Mouse (Mus musculus) forebrain, embryonic 16.5 days (tissue): ENCODE results near the gene Hist1h2bg. TPM values are rescaled to one million over a fixed set of nuclear protein-coding genes. Genes with fewer than 3 reads are reported as not detected.

ENCODE experiments used
- ATAC-seq: fragments of 200-750 bp; cut with Nextera tagmentation; 2 replicates; pipeline ENCODE4 v1.8.0; 2017; ENCODE audit warnings: mild to moderate bottlenecking, moderate library complexity
- H3K27ac ChIP-seq: fragments of 300-500 bp; sonication (generic); 2 replicates; pipeline ENCODE4 v1.5.1; 2014; ENCODE audit warnings: low read length, control low read depth
- H3K27me3 ChIP-seq: fragments of 300-500 bp; sonication (generic); replicated peaks from 2 replicates; pipeline ENCODE4 v1.6.1; 2014; ENCODE audit warnings: low read length; ENCODE audit not compliant: control insufficient read depth, insufficient read depth
- H3K36me3 ChIP-seq: fragments of 300-500 bp; sonication (generic); 2 replicates; pipeline ENCODE4 v1.6.1; 2014; ENCODE audit not compliant: control insufficient read depth, insufficient read depth
- H3K4me1 ChIP-seq: fragments of 300-500 bp; sonication (generic); replicated peaks from 2 replicates; pipeline ENCODE4 v1.6.1; 2014; ENCODE audit warnings: low read length; ENCODE audit not compliant: control insufficient read depth, insufficient read depth
- H3K4me2 ChIP-seq: fragments of 300-500 bp; sonication (generic); 2 replicates; pipeline ENCODE4 v1.6.1; 2014; ENCODE audit warnings: mild to moderate bottlenecking, low read length, control low read depth
- H3K4me3 ChIP-seq: fragments of 300-500 bp; sonication (generic); replicated peaks from 2 replicates; pipeline ENCODE4 v1.5.1; 2014; ENCODE audit warnings: mild to moderate bottlenecking, low read length, control low read depth
- H3K9ac ChIP-seq: fragments of 300-500 bp; sonication (generic); replicated peaks from 2 replicates; pipeline ENCODE4 v1.6.1; 2014; ENCODE audit warnings: low read depth, low read length, control low read depth
- H3K9me3 ChIP-seq: fragments of 300-500 bp; sonication (generic); 2 replicates; pipeline ENCODE4 v1.6.1; 2016; ENCODE audit warnings: low read length; ENCODE audit not compliant: control insufficient read depth
- WGBS: fragments of 180-500 bp; shearing (Covaris S2); extraction: QIAGEN DNeasy Blood & Tissue Kit; methylation state at CpG from one replicate; pipeline ENCODE4 v1.1.7; 2014; 5-methylcytosine and 5-hydroxymethylcytosine counted together
- polyA plus RNA-seq: library from polyadenylated mRNA; unstranded; fragments of >200 nt; fragmentation: Nextera tagmentation; extraction: Ambion mirVana; gene quantifications from 2 replicates; pipeline ENCODE4 v1.2.1, GENCODE M21; 2015

The Hist1h2bg gene
- polyA plus RNA-seq: 2.1 and 6.2 TPM in 2 replicates

DNA sequence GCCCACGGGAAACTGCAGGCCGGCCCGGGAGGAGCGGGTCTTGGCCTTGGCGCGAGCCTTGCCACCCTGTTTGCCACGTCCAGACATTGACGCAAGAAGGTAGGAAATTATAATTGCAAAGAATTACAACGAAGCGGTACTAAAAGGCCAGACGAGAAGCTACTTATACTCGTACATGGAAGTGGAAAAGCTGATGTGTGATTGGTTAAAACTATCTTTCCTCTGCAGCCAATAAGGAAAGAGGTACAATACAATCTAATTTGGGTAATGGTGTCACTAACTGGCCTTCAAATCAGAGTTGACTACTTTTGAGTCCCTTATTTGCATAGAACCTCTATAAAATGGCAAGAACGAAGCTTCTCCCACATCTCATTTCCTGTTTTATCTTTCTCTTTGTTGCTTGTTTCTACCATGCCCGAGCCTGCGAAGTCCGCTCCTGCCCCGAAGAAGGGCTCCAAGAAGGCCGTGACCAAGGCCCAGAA lies at the start of gene Hist1h2bg, which contains the start of gene Hist1h2ae:
Gene Hist1h2bg (plus strand): TSS at position 375 of the 482 bp plus-strand sequence.
Gene Hist1h2ae (minus strand): TSS at position 199 of the 482 bp plus-strand sequence.
- peaks cover 15% of the 10 kb centered on the region for H3K4me1 ChIP-seq
- peak within 1 kb of the TSS; percentile 44 for H3K4me3 ChIP-seq
- peak within 1 kb of the TSS; percentile 68 for H3K9ac ChIP-seq
- WGBS: under 1% methylated on average over 18 of the region's 18 CpGs
- H3K27ac ChIP-seq: peak within 1 kb of the TSS; percentile 96
- H3K9me3 ChIP-seq: no peaks in the 10 kb centered on the region
- no peaks in the 10 kb centered on the region for H3K36me3 ChIP-seq
- H3K4me2 ChIP-seq: peak within 1 kb of the TSS; percentile 53
- ATAC-seq: peak; percentile 91
- no peaks in the 10 kb centered on the region for H3K27me3 ChIP-seq

DNA sequence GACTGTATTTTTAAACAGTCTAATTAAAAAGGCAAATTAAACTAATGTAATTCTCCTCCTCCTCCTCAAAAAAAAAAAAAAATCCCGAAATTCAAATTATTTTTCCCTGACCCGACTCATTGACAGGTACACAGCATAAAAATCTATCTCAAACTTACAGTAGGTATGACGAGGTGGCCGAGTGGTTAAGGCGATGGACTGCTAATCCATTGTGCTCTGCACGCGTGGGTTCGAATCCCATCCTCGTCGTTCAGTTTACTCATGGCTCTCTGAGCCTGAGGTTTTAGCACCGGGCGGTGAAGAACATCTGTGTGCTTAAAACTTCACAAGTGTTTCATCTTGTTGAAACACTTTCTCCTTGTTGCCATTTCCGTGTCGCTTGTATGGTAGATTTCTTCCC lies 49.5 kb upstream of the Hist1h2bg start:
- 2% methylated on average over 14 of the region's 14 CpGs for WGBS
- no peak for ATAC-seq
- Histone ChIP-seq H3K4me3 (no peak overlapping the region), H3K9ac (no peak overlapping the region), H3K4me1 (peaks cover 2% of the 10 kb centered on the region; the same call in 1 of the 2 replicates), H3K9me3 (no peaks in the 10 kb centered on the region), H3K27ac (no peak overlapping the region), H3K4me2 (no peak overlapping the region; the same call in none of the 2 replicates), H3K27me3 (no peaks in the 10 kb centered on the region), H3K36me3 (no peaks in the 10 kb centered on the region)

GRCm38 (mm10) chr13:23523976-23524375 lies 47.2 kb upstream of the Hist1h2bg start:
- ATAC-seq: no peak

GRCm38 (mm10) chr13:23524654-23525053 lies 46.5 kb upstream of the Hist1h2bg start:
- Histone ChIP-seq H3K9ac (no peak overlapping the region), H3K4me2 (no peak overlapping the region), H3K4me3 (no peak overlapping the region), H3K27ac (no peak overlapping the region), H3K27me3 (no peaks in the 10 kb centered on the region), H3K36me3 (no peaks in the 10 kb centered on the region), H3K4me1 (no peaks in the 10 kb centered on the region; the same call in 1 of the 2 replicates), H3K9me3 (no peaks in the 10 kb centered on the region)
- 10% methylated on average over 5 of the region's 5 CpGs for WGBS
- peak; percentile 33; the same call in 1 of the 2 replicates for ATAC-seq

More at GRCm38 (mm10) chr13:23523976-23524375, 47.2 kb upstream of the Hist1h2bg start:
- Histone ChIP-seq H3K27me3 (no peaks in the 10 kb centered on the region), H3K9ac (no peak overlapping the region), H3K9me3 (no peaks in the 10 kb centered on the region), H3K4me3 (no peak overlapping the region), H3K4me1 (no peaks in the 10 kb centered on the region; the same call in 1 of the 2 replicates), H3K36me3 (no peaks in the 10 kb centered on the region), H3K4me2 (no peak overlapping the region), H3K27ac (no peak overlapping the region)
- WGBS: 54% methylated on average over 5 of the region's 5 CpGs

DNA sequence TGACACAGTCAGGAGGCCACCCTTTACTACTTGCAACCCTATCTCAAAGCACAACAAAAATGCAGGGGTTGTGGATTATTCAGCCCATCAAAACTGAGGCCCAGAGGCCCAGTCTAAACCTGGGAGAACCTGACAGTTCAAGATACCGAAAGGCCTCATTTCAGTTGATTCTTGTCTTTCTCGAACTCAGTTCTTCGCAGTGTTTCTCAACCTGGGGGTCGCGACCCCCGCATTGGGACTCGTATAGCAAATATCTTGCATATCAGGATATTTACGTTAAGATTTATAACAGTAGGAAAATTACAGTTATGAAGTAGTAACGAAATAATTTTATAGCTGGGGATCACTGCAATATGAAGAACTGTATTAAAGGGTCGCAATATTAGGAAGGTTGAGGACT lies 45.3 kb upstream of the Hist1h2bg start:
- H3K9me3 ChIP-seq: no peaks in the 10 kb centered on the region
- no peaks in the 10 kb centered on the region for H3K36me3 ChIP-seq
- ATAC-seq: no peak
- 2% methylated on average over 10 of the region's 10 CpGs for WGBS
- H3K9ac ChIP-seq: no peak overlapping the region
- H3K4me3 ChIP-seq: peak overlapping the region; percentile 52
- H3K4me1 ChIP-seq: no peaks in the 10 kb centered on the region; the same call in 1 of the 2 replicates
- no peaks in the 10 kb centered on the region for H3K27me3 ChIP-seq
- no peak overlapping the region for H3K27ac ChIP-seq
- H3K4me2 ChIP-seq: peak overlapping the region; percentile 62

GRCm38 (mm10) chr13:23526312-23526711 lies 44.9 kb upstream of the Hist1h2bg start:
- Histone ChIP-seq H3K27ac (peak overlapping the region; percentile 86), H3K27me3 (no peaks in the 10 kb centered on the region), H3K4me3 (peak overlapping the region; percentile 52), H3K36me3 (no peaks in the 10 kb centered on the region), H3K4me2 (peak overlapping the region; percentile 62), H3K9me3 (no peaks in the 10 kb centered on the region), H3K4me1 (no peaks in the 10 kb centered on the region; the same call in 1 of the 2 replicates), H3K9ac (peak overlapping the region; percentile 63)
- ATAC-seq: peak; percentile 41
- WGBS: under 1% methylated on average over 17 of the region's 17 CpGs

DNA sequence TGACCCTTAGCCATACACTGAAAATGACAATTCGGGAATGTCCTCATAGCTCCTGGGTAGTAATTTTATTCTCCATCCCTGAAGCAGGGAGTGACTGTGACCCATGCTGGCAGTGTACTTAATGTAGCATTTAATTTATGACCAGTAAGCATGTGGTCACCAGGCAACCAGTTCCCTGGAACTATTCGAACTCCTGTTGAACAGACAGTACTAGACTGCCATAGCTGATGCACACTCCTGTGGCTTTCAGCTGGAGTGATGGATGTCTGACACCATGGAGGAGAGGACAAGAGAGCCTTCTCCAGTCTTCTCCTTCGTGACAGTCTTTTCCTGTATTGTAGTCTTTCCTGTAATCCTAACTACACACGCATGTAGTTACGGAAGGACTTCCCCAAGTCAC lies 42.2 kb upstream of the Hist1h2bg start:
- Histone ChIP-seq H3K27ac (no peak overlapping the region), H3K9ac (no peak overlapping the region), H3K27me3 (no peaks in the 10 kb centered on the region), H3K4me1 (peaks cover 15% of the 10 kb centered on the region), H3K4me3 (no peak overlapping the region), H3K36me3 (no peaks in the 10 kb centered on the region), H3K4me2 (no peak overlapping the region), H3K9me3 (no peaks in the 10 kb centered on the region)
- WGBS: 86% methylated on average over 5 of the region's 5 CpGs
- no peak for ATAC-seq

- H3K36me3 ChIP-seq: no peaks in the 10 kb centered on the region
- ATAC-seq: no peak
Measured at GRCm38 (mm10) chr13:23529480-23530165, 41.6 kb upstream of the Hist1h2bg start.

GRCm38 (mm10) chr13:23530181-23530900 lies 40.9 kb upstream of the Hist1h2bg start:
- H3K4me2 ChIP-seq: peak overlapping the region; percentile 60
- H3K4me3 ChIP-seq: peak overlapping the region; percentile 67
- H3K4me1 ChIP-seq: peaks cover 24% of the 10 kb centered on the region
- H3K9ac ChIP-seq: peak overlapping the region; percentile 81
- no peaks in the 10 kb centered on the region for H3K27me3 ChIP-seq
- no peaks in the 10 kb centered on the region for H3K36me3 ChIP-seq
- under 1% methylated on average over 20 of the region's 20 CpGs for WGBS
- H3K9me3 ChIP-seq: no peaks in the 10 kb centered on the region
- no peak for ATAC-seq
- peak overlapping the region; percentile 99 for H3K27ac ChIP-seq

More at GRCm38 (mm10) chr13:23529480-23530165, 41.6 kb upstream of the Hist1h2bg start:
- peak overlapping the region; percentile 67 for H3K4me3 ChIP-seq
- H3K9me3 ChIP-seq: no peaks in the 10 kb centered on the region
- no peaks in the 10 kb centered on the region for H3K27me3 ChIP-seq
- peaks cover 21% of the 10 kb centered on the region for H3K4me1 ChIP-seq
- peak overlapping the region; percentile 99 for H3K27ac ChIP-seq
- 30% methylated on average over 2 of the region's 2 CpGs for WGBS
- H3K4me2 ChIP-seq: peak overlapping the region; percentile 60
- H3K9ac ChIP-seq: peak overlapping the region; percentile 81
